Mouse (Mus musculus) midbrain, embryonic 11.5 days (tissue): ENCODE data around the gene Sgip1. TPM values are rescaled to one million over a fixed set of nuclear protein-coding genes. Genes with fewer than 3 reads are reported as not detected.

Experiments
- ATAC-seq: fragments of 200-750 bp; cut with Nextera tagmentation; 2 replicates; pipeline ENCODE4 v1.8.0; 2017; ENCODE audit warnings: moderate TSS enrichment, moderate library complexity; ENCODE audit not compliant: low FRiP score
- DNase-seq: peaks from one replicate; pipeline ENCODE4 v3.0.0; 2015; ENCODE audit warnings: low spot score; ENCODE audit errors: missing footprints
- H3K27ac ChIP-seq: fragments of 300-500 bp; sonication (generic); 2 replicates; pipeline ENCODE4 v1.5.1; 2014; ENCODE audit warnings: low read depth, low read length
- H3K27me3 ChIP-seq: fragments of 300-500 bp; sonication (generic); 2 replicates; pipeline ENCODE4 v1.6.1; 2014; ENCODE audit warnings: mild to moderate bottlenecking, low read length, moderate library complexity, mixed read lengths; ENCODE audit not compliant: control insufficient read depth, insufficient read depth
- H3K36me3 ChIP-seq: fragments of 300-500 bp; sonication (generic); 2 replicates; pipeline ENCODE4 v1.6.1; 2014; ENCODE audit warnings: mild to moderate bottlenecking, low read length, moderate library complexity, mixed read lengths; ENCODE audit not compliant: control insufficient read depth, insufficient read depth
- H3K4me1 ChIP-seq: fragments of 300-500 bp; sonication (generic); 2 replicates; pipeline ENCODE4 v1.6.1; 2014; ENCODE audit warnings: low read length; ENCODE audit not compliant: control insufficient read depth, insufficient read depth
- H3K4me2 ChIP-seq: fragments of 300-500 bp; sonication (generic); 2 replicates; pipeline ENCODE4 v1.6.1; 2014; ENCODE audit warnings: mild to moderate bottlenecking, moderate library complexity
- H3K4me3 ChIP-seq: fragments of 300-500 bp; sonication (generic); 2 replicates; pipeline ENCODE4 v1.5.1; 2014; ENCODE audit warnings: low read depth, low read length
- H3K9ac ChIP-seq: fragments of 300-500 bp; sonication (generic); 2 replicates; pipeline ENCODE4 v1.6.1; 2014; ENCODE audit warnings: low read length
- H3K9me3 ChIP-seq: fragments of 300-500 bp; sonication (generic); 2 replicates; pipeline ENCODE4 v1.6.1; 2016; ENCODE audit warnings: low read length; ENCODE audit not compliant: control insufficient read depth
- WGBS: fragments of 180-500 bp; shearing (Covaris S2); extraction: QIAGEN DNeasy Blood & Tissue Kit; methylation state at CpG from one replicate; pipeline ENCODE4 v1.1.7; 2014; 5-methylcytosine and 5-hydroxymethylcytosine counted together
- polyA plus RNA-seq: library from polyadenylated mRNA; unstranded; fragments of >200 nt; fragmentation: Nextera tagmentation; extraction: Ambion mirVana; gene quantifications from 2 replicates; pipeline ENCODE4 v1.2.1, GENCODE M21; 2014

Sgip1 gene
- polyA plus RNA-seq: 14.4 and 15.9 TPM in 2 replicates

- H3K9me3 ChIP-seq: no peaks in the 10 kb centered on the region
- no peak within 1 kb of the TSS for H3K9ac ChIP-seq
- H3K4me3 ChIP-seq: no peak within 1 kb of the TSS
- H3K27ac ChIP-seq: no peak within 1 kb of the TSS
- no peak for DNase-seq
- H3K27me3 ChIP-seq: no peaks in the 10 kb centered on the region
- no peaks in the 10 kb centered on the region for H3K36me3 ChIP-seq
- H3K4me2 ChIP-seq: no peak within 1 kb of the TSS
- no peak for ATAC-seq
- WGBS: 70% methylated on average over 8 of the region's 8 CpGs
- H3K4me1 ChIP-seq: no peaks in the 10 kb centered on the region
These were observed at the start of gene Sgip1 for GRCm38 (mm10) chr4:102741287-102741686. Gene Sgip1 (plus strand): TSS chr4:102741297.

- 88% methylated on average over 4 of the region's 4 CpGs for WGBS
- H3K4me2 ChIP-seq: no peak overlapping the region
- H3K27me3 ChIP-seq: no peaks in the 10 kb centered on the region
- DNase-seq (no peak), ATAC-seq (no peak)
- no peaks in the 10 kb centered on the region for H3K36me3 ChIP-seq
- no peak overlapping the region for H3K4me3 ChIP-seq
- H3K9ac ChIP-seq: no peak overlapping the region
- no peaks in the 10 kb centered on the region for H3K9me3 ChIP-seq
- H3K4me1 ChIP-seq: no peaks in the 10 kb centered on the region
- no peak overlapping the region for H3K27ac ChIP-seq
These were observed 49.7 kb upstream of the Sgip1 start for GRCm38 (mm10) chr4:102691402-102691801.

- Histone ChIP-seq H3K9me3 (no peaks in the 10 kb centered on the region), H3K4me3 (no peak overlapping the region), H3K36me3 (no peaks in the 10 kb centered on the region), H3K4me1 (no peaks in the 10 kb centered on the region), H3K4me2 (no peak overlapping the region), H3K9ac (no peak overlapping the region), H3K27ac (no peak overlapping the region), H3K27me3 (no peaks in the 10 kb centered on the region)
- ATAC-seq: no peak
- no peak for DNase-seq
- WGBS: 96% methylated on average over 7 of the region's 7 CpGs
These were observed 43.1 kb upstream of the Sgip1 start for GRCm38 (mm10) chr4:102697966-102698365.

GRCm38 (mm10) chr4:102711731-102712130, 29.4 kb upstream of the Sgip1 start:
- Histone ChIP-seq H3K4me3 (no peak overlapping the region), H3K36me3 (no peaks in the 10 kb centered on the region), H3K27me3 (no peaks in the 10 kb centered on the region), H3K9ac (no peak overlapping the region), H3K9me3 (no peaks in the 10 kb centered on the region), H3K4me2 (no peak overlapping the region), H3K27ac (no peak overlapping the region), H3K4me1 (no peaks in the 10 kb centered on the region)
- WGBS: 84% methylated on average over 4 of the region's 4 CpGs
- no peak for ATAC-seq
- no peak for DNase-seq

GRCm38 (mm10) chr4:102715532-102715931, 25.6 kb upstream of the Sgip1 start:
- DNase-seq: no peak
- H3K4me1 ChIP-seq: no peaks in the 10 kb centered on the region
- no peaks in the 10 kb centered on the region for H3K9me3 ChIP-seq
- H3K27ac ChIP-seq: no peak overlapping the region
- no peaks in the 10 kb centered on the region for H3K27me3 ChIP-seq
- no peak overlapping the region for H3K4me2 ChIP-seq
- H3K36me3 ChIP-seq: no peaks in the 10 kb centered on the region
- H3K9ac ChIP-seq: no peak overlapping the region
- ATAC-seq: no peak
- no peak overlapping the region for H3K4me3 ChIP-seq

GRCm38 (mm10) chr4:102717123-102717828, 23.8 kb upstream of the Sgip1 start:
- no peak for ATAC-seq
- H3K9me3 ChIP-seq: no peaks in the 10 kb centered on the region
- H3K9ac ChIP-seq: no peak overlapping the region
- no peak overlapping the region for H3K4me2 ChIP-seq
- no peaks in the 10 kb centered on the region for H3K36me3 ChIP-seq
- H3K4me1 ChIP-seq: no peaks in the 10 kb centered on the region
- DNase-seq: no peak
- WGBS: 79% methylated on average over 5 of the region's 5 CpGs
- H3K27me3 ChIP-seq: no peaks in the 10 kb centered on the region
- no peak overlapping the region for H3K4me3 ChIP-seq
- H3K27ac ChIP-seq: no peak overlapping the region

GRCm38 (mm10) chr4:102719535-102719934, 21.6 kb upstream of the Sgip1 start:
- ATAC-seq (no peak), DNase-seq (no peak)
- Histone ChIP-seq H3K9me3 (no peaks in the 10 kb centered on the region), H3K4me2 (no peak overlapping the region), H3K4me3 (no peak overlapping the region), H3K9ac (no peak overlapping the region), H3K27ac (no peak overlapping the region), H3K27me3 (no peaks in the 10 kb centered on the region), H3K36me3 (no peaks in the 10 kb centered on the region), H3K4me1 (no peaks in the 10 kb centered on the region)
- 3% methylated on average over 1 of the region's 1 CpGs for WGBS

GRCm38 (mm10) chr4:102719951-102720350, 21.1 kb upstream of the Sgip1 start:
- 84% methylated on average over 1 of the region's 1 CpGs for WGBS
- ATAC-seq: no peak

GRCm38 (mm10) chr4:102724442-102724841, 16.7 kb upstream of the Sgip1 start:
- Histone ChIP-seq H3K4me1 (no peaks in the 10 kb centered on the region), H3K36me3 (no peaks in the 10 kb centered on the region), H3K27ac (no peak overlapping the region), H3K9me3 (no peaks in the 10 kb centered on the region), H3K9ac (no peak overlapping the region), H3K4me3 (no peak overlapping the region), H3K27me3 (no peaks in the 10 kb centered on the region), H3K4me2 (no peak overlapping the region)
- no peak for ATAC-seq
- WGBS: 71% methylated on average over 5 of the region's 5 CpGs
- DNase-seq: no peak

More at GRCm38 (mm10) chr4:102719951-102720350, 21.1 kb upstream of the Sgip1 start:
- no peak overlapping the region for H3K27ac ChIP-seq
- H3K36me3 ChIP-seq: no peaks in the 10 kb centered on the region
- no peak overlapping the region for H3K9ac ChIP-seq
- no peaks in the 10 kb centered on the region for H3K27me3 ChIP-seq
- no peak for DNase-seq
- H3K4me3 ChIP-seq: no peak overlapping the region
- H3K9me3 ChIP-seq: no peaks in the 10 kb centered on the region
- H3K4me2 ChIP-seq: no peak overlapping the region
- no peaks in the 10 kb centered on the region for H3K4me1 ChIP-seq
